Mouse (Mus musculus): ENCODE results near the gene Tnpo2.

Tnpo2 gene

DNA sequence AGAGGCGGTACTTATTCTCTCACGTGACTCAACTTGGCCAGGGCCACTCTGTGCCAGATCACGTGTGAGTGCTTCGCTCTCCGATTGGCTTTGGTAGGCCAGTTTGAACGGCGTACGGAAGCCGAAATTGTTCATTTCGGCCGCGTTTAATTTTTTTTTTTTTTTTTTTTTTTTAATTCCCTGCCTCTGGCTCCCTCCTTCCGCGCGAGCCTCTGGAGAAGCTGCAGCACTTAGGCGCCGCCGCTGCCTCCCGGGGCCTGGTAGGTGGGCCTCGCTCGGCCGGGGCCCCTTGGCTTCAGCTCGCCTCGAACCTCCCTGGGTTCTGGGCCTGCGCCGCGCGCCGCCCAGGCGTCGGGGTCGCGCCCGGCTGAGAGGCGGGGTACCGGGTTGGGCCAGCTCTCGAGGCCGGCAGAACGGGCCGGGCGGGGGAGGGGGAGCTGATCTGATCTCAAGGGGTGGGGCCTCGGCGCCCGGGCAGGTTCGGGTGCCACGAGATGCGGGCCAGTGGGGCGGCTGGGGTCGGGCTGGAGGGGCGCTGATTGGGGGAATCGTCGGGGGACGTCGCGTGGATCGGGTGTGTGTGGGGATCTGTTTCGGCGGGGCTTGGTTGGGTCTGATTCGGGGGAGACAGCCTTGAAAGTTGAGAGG is at the start of gene Tnpo2:
TSS of gene Tnpo2 (plus strand) at position 198 of the 648 bp plus-strand sequence.
- DNase-seq (ENCODE audit: low spot score): peak; percentile 100

DNA sequence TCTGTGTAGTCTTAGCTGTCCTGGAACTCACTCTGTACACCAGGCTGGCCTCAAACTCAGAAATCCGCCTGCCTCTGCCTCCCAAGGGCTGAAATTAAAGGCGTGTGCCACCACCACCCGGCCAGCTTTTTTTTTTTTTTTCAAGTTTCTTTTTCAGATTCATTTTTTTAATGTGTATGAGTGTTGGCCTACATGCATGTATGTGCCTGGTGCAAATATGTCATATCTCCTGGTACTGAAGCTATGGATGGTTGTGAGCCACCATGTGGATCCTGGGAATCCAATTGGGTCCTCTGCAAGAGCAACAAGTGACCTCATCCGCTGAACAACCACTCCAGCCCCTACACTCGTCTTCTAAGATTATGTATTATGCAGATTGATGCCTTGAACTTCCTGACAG is 49.3 kb upstream of the Tnpo2 start:
- DNase-seq (ENCODE audit: low spot score): no peak

DNA sequence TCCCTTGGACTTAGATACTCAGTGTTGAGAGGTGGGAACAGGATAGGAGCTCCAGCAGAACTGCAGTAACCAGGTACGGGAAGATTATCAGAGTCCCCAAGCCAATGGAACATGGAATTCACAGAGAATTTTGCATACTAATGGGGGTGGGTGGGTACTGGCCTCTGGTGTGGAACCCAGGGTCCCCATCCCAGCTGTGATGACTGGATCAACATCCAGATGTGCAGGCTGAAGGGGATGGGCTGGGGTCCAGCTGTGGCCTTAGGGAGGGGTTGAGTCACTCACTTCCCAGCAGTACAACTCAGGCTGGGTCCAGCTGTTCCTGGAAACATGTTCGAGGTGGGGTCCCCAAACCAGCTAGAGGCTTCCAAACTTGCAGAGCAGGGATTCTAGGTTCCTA is 48.8 kb upstream of the Tnpo2 start:
- DNase-seq (ENCODE audit: low spot score): no peak

DNA sequence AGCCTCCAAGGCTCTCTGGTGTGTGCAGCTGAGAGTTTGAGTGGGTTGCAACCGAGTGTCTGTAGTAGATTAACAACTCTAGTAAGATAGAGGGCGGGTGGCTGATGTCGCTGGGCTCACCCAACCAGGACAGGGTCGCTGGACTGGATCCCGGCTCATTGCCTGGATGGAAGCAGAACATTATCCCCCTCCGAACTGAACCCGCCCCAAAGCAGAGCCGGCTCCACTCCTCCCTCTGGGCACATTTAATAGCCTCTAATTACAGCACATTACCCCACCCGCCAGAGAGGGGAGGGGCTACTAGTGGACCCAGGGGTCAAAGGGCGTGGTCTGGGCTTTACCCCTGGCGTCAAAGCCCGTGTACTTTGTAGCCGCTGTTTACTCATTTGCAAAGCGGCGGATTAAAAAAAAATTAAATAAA is 47.4 kb upstream of the Tnpo2 start:
- DNase-seq (ENCODE audit: low spot score): peak; percentile 76

DNA sequence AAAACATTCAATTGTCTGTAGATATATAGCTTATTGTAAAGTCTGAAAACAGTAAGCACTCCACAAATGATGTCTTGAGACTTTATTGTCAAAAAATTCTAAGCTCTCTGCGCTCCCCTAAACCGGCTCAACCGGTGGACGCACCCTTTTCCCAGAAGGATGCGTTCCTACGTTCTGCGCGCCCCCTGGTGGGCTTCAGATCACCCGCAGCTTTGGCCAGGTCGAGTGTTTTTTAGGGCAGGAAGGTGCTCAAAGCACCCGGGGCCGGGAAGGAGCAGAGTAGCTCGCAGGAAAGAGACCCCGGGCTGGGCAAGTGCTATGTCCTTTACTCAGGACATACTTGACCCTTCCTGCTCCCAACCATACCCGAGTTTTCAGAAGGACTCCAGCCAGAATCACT is 46.9 kb upstream of the Tnpo2 start:
- peak; percentile 96 for DNase-seq (ENCODE audit: low spot score)

DNA sequence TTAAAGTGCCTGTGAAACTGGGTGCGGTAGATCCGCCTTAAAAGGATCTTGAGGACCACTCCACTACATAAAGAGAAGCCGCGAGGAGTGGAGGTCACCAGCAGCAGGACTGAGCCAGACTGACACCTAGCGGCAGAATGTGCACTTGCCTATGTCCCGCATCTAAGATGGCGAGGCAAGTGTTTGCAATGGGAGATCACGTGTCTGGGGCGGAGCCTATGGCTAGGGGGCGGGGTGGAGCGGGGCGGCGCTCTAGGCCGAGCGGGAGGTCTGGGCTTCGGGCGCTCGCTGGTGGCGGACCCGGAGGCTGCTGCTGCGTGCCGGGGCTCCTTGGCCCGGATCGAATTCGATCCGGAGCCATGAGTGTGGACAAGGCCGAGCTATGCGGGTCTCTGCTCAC is 46.4 kb upstream of the Tnpo2 start, which contains the start of gene Hook2:
TSS of gene Hook2 (plus strand) at position 255 of the 400 bp plus-strand sequence.
- peak; percentile 99 for DNase-seq (ENCODE audit: low spot score)

DNA sequence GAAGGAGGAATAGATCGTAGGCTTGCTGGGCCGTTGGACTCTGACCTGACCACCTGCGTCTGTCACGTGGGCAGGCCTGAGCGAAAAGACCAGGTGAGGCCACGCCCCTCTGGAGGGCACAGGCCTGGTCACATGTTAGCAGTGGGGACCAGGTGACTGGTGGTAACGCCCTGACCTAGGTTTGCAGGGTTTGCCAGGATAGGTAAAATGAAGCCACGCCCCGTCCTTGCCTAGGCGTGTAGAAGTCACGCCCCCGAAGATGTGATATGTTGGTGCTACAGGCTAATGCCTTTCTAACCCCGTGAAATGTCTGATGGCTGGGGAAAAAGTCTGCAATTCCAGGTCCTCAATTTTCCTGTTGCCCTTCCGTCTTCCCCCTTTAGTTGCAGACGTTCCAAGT is 45.9 kb upstream of the Tnpo2 start:
- no peak for DNase-seq (ENCODE audit: low spot score)

DNA sequence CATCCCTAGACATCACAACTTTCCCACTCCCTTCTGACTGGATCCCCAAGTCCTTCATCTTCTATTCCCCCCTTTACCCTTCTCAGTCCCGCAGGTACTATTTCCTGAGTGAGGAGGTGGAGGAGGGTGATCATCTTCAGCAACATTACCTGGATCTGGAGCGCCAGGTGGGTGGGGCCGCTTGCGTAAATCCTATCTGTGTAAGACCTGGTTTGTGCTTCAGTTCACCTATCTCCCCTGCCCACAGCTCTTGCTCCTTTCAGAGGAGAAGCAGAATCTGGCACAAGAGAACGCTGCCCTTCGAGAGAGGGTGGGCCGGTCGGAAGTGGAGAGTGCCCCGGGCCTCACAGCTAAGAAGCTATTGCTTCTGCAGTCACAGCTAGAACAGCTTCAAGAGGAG is 42.3 kb upstream of the Tnpo2 start:
- no peak for DNase-seq (ENCODE audit: low spot score)

DNA sequence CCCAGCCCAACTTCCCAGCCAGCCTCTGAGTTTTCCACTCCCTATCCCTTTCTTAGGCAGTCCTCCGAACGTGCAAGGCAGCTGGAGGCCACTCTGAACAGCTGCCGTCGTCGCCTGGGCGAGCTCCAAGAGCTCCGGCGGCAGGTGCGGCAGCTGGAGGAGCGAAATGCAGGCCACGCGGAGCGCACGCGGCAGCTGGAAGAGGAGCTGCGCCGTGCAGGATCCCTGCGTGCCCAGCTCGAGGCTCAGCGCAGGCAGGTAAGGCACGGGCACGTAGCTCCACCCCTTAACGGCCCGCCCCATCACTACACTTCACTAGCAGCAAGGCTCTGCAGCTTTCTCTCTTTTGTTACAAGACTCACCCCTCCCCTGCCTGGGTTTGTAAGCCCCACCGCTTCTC is 41.0 kb upstream of the Tnpo2 start:
- DNase-seq (ENCODE audit: low spot score): no peak

DNA sequence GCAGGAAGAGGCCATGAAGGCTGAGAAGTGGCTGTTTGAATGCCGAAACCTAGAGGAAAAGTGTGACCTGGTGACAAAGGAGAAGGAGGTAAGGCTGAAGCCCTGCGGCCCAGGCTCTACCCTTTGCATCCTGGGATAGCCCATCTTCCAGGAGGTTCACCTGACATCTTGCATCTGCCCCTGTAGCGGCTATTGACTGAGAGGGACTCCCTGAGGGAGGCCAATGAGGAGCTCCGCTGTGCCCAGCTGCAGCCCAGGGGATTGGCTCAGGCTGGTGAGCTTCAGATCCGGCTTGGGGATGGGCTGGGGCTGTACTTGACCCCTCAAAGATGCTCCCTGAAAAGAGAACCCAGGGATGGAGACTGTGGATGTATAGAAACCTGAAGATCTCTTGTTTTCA is 39.7 kb upstream of the Tnpo2 start:
- no peak for DNase-seq (ENCODE audit: low spot score)

DNA sequence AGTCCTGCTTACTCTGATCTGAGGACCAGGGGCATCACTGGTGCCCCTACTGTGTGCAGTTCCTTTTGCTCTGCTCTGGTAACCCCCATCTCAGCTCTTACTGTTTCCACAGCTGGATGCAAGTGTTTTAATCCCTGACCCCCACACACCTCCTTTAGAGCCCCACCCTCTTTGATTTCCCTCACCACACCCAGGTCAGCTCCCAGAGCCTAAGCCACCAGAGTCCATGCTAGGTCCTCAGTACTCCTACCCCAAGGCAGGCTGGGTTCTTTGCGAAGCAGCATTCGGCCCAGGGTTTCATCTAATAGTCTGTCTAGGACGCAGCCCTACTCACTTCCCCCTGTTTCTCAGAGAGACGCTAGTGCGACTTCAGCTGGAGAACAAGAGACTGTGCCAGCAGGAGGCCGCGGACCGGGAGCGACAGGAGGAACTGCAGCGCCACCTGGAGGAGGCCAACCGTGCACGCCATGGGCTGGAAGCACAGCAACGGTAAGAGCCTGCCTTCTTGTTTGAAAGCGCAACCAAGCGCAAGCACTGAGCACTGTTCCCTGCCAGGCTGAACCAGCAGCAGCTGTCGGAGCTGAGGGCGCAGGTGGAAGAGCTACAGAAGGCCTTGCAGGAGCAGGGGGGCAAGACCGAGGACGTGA is 38.9 kb upstream of the Tnpo2 start:
- DNase-seq (ENCODE audit: low spot score): peak; percentile 88

DNA sequence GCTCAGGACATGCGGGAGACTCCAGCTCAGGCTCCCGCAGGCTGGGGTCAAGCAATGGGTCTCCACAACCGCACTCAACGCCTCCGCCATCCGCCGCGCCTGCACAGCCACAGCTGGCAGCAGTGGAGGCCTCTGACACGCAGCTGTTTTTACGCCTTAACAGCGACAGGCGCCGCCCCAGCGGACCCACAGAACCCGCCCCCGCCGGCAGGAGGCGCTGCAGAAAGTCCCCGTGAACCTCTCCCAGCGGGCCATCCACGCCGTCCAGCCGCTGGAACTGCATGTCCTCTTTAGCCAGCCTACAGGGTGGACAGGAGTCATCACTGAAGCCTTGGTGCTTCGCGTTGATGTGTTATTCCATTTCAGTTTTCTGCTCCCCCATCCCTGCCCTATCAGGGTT is 29.0 kb upstream of the Tnpo2 start:
- no peak for DNase-seq (ENCODE audit: low spot score)

DNA sequence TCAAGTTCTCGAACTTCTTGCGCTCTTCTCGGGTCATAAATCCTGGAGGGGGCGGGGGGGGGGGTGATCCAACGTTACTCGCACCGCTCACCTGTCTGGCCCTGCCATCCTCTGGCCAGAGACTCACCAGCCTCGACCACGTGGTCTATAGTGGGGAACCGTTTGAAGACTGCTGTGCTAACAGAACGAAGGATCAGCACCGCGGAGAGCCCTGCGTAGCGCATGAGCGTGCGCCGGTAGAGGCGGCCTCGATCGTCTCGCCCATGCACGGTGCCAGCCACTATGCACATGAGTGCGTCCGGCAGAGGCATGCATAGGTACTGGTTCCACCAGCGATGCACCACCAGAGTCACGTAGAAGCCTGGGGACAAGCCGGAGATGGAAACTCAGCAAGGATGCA is 25.5 kb upstream of the Tnpo2 start:
- no peak for DNase-seq (ENCODE audit: low spot score)

DNA sequence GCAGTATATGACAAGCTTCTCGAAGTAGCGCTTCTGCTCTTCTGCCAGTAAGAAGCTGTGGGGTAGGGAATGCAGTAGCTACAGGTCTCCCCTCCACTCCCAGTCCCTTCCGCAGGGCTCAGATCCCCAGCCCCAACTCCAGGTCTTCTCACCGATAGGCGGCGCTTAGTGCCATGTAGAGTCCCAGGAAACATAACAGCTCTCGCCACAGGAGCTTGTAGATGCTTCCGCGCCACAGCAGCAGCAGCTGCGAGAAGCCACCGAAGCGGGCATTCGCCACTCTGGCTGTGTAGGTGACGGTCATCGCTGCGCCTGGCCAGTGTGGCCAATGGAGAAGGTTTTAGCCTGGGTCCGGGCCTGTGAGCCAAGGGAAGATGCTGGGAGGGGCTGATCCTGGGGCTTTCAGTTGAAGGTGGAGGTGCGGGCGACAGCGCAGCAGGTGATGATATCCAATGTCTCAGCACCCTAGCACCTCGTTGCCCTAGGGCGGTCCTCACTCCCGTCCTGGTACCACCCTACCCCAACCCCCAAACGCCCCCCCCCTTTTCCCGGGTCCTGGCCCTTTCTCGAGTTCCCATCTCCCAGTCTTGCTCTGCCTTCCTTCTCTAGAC is 23.4 kb upstream of the Tnpo2 start:
- no peak for DNase-seq (ENCODE audit: low spot score)

DNA sequence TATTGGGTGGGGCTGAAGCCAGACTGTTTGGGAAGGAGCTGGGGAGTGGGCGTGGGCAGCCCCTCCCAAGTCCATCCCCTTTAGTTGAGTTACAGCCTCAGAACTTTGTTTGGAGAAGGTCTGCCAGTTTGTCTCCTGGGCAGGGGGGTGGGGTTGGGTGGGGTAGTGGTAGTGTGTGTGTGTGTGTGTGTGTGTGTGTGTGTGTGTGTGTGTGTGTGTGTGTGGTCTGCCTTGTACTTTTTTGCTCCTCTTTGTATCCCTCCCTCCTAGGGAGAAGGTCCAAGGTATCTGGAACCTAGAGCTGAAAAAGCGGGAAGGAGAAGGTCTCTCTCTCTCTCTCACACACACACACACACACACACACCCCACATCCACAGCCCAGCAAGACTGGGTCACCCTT is 22.3 kb upstream of the Tnpo2 start, which contains the start of gene Best2:
TSS of gene Best2 (minus strand) at position 101 of the 400 bp plus-strand sequence.
- no peak for DNase-seq (ENCODE audit: low spot score)

DNA sequence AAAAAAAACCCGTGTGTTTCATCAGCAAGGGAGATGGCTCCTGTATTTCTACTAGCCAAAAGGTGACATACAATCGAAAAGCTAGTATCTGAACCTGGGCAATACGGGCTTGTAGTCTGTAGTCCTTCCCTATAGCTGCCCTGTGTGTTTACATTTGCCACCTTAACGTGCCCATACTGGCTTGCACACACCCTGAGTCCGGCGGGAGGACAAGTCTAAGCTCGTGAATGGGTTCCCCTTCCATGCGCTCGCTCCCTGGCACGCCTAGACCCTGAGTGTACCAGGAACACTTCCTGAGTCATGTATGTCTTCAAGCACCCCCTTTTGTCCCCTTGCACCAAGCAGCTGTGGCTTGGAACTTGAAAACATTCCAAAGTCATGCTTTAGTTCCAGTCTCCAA is 20.0 kb upstream of the Tnpo2 start:
- DNase-seq (ENCODE audit: low spot score): no peak

DNA sequence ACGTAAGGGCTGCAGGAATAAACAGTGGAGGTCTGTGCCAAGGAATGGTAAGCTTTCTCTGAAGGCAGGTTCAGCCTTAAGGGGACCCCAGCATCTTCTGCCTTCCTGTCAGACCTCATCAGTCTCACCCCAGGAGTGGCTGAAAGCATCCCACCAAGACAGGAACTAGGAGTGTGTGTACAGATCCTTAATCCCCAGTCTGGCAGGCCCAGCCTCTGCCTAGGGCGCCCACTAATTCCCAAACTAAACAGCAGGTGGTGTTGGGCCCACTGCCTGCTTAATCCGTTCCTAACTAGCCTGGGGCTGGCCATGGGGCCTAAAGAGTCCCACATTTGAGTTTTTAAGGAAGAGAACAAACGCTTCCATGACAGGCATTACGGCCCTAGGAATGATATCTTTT is 19.5 kb upstream of the Tnpo2 start:
- no peak for DNase-seq (ENCODE audit: low spot score)

DNA sequence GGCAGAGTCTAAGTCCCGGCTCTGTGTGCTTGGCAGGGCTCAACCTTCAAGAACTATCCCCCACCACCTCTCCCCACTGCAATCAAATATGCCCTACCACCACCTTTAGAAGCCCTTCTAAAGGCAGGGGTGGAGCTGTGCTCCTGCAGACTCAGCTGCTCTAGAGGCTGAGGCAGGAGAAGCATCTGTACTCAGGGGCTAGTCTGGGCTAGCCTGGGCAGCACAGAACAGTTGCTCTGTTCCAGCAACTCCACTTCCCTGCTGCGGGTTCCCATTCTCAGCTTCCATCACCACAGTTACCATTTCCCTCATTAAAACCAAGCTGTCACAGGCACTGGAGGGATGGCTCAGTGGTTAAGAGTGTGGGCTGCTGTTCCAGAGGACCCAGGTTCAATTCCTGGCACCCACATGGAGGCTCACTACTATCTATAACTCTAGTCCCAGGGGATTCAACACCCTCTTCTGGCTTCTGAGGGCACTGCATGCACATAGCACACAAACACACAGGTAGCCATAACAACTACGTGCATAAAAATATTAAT is 15.1 kb upstream of the Tnpo2 start:
- no peak for DNase-seq (ENCODE audit: low spot score)

DNA sequence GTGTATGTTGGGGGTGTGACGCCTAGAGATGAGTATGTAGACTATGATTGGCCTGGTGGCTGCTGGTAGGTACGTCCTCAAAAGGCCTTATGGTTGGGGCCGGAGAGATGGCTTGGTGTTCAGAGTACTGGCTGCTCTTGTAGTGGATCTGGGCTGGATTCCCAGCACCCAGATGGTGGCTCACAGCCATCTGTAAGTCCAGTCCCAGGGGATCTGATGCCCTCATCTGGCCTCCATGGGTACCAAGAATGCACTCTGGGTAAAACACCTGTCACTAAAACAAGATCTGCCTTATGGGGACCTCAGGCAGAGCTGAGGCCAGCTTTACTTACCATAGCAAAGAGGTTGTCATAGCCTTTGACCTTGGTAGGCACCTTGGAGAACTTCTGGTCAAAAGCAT is 12.9 kb upstream of the Tnpo2 start:
- no peak for DNase-seq (ENCODE audit: low spot score)

DNA sequence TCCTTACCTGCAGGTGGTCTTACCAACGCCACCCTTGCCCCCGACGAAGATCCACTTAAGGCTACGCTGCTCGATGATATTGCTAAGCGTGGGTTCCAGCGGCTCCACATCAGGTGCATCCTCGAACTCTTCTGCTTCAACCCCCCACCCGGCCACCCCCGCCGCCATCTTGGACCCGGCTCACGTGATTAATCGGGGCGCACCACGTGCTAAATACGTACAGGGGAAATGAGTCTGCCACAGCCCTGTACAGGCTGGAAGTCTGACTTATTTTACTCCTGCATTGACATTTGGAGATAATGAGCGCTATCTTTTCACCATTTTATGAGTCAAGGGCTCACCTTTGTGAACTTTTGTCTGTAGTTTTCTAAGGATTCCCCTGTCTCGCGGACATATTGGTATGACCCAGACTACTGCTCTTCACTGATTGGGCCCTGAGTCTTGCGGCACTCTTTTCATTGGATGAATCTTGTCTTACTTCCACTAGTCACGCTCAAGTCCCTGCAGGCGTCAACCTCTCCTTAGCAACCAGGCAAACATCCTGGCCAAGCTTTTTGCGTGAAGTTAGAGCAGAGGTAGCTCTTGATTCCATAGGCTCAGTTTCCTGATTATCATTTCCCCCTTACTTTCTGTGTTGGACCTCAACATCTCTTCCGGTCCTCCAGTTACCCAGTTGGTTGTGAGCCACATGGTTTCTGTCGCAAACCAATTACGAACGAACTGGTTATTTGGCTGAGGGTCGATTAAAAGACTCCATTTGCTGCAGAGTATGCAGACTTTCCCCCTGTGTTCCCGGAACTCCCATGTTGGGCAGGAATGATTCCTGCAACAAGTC is 11.4 kb upstream of the Tnpo2 start, which contains the start of gene Asna1:
TSS of gene Asna1 (minus strand) at position 184 of the 835 bp plus-strand sequence.
- DNase-seq (ENCODE audit: low spot score): peak; percentile 97

DNA sequence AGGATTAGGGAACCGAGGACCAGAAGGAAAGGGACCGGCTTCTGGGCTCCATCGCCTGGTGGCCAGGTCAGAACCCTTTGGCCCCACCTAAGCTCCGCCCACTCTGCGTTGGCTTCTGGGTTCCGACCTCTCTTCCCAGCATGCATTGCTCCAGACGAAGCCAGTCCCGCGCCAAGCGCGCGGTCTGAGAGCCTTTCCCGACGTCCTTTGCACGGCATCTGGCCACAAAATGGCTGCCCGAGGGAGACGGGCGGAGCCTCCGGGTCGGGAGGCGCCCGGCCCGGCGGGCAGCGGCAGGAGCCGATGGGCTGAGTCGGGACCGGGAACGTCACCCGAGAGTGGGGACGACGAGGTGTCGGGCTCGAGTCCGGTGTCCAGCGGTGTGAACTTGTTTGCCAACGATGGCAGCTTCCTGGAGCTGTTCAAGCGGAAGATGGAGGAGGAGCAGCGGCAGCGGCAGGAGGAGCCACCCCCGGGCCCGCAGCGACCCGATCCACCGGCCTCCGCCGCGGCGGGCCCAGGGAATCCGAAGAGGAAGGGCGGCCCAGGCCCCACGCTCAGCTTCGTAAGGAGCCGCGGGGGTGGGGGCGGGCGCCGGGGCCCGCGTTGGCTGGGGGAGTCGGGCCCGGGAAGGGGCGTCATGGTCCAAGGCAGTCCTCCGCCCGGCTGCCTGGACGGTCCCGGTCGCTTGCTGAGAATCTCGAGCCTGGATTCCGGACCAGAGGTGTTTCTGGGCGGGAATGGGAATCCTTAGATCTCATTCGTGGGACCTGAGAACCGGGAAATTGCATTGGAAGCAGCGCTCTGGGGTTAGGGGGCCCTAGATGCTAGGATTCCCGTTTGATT is 9.8 kb upstream of the Tnpo2 start, which contains the start of gene Trir:
TSS of gene Trir (plus strand) at position 154 of the 846 bp plus-strand sequence.
- DNase-seq (ENCODE audit: low spot score): peak; percentile 100
